Mouse (Mus musculus): ENCODE measurements at regions not wholly inside any gene's neighbourhood (a gene's known extent, or its start where the extent isn't known, plus 50 kb on each side); places are given as distances from the start of the nearest gene placed in this dataset.

DNA sequence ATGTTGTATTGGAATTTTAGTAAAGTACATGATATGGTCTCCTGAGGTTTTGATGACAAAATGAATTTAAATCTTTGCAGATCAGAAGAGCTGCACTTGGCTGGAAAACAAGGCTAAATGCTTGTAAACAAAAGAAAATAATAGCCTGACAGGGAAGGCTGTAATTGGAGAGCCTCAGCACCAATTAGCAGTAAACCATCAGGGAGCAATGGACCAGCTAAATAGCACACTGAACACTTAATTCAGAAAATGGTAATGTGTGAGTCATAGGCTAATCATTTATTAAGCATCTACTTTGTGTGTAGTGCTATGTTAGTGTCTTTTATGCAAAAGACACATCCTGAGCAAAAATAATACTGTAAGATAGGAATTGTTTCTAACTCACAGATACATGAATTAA lies 152.0 kb upstream of the Tbx18 start:
- no peak for TF ChIP-seq CTCF (IDR thresholded peaks at IDR 0.05; ENCODE audit: borderline replicate concordance, extremely low read depth, insufficient read depth, insufficient read length)
- no peak for TF ChIP-seq POLR2A (IDR thresholded peaks at IDR 0.05; ENCODE audit: borderline replicate concordance, extremely low read depth, insufficient read depth, insufficient read length, poor library complexity, severe bottlenecking)
- peak; percentile 88 for DNase-seq (ENCODE audit: low read depth)

DNA sequence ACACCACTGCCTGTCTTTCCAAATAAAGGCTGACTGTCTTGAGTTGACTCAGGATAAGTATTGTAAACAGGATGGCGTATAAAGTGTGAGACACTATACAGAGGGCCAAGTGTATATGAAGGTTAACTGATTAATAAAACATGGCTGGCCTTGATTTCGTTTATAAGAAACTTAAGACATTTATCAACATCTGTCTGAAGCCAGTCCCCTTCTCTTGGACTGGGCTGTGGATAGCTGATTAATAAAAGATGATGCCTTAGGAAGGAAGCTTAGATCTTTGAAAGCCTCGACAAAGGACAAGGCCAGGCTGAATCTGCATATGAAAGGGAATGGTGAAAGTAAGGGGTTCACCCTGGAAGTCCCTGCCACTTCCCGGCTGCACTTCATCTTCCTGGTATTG lies 163.0 kb upstream of the Tbx18 start:
- peak; percentile 66 for DNase-seq (ENCODE audit: low read depth)
- no peak for TF ChIP-seq CTCF (IDR thresholded peaks at IDR 0.05; ENCODE audit: borderline replicate concordance, extremely low read depth, insufficient read depth, insufficient read length)
- no peak for TF ChIP-seq POLR2A (IDR thresholded peaks at IDR 0.05; ENCODE audit: borderline replicate concordance, extremely low read depth, insufficient read depth, insufficient read length, poor library complexity, severe bottlenecking)

DNA sequence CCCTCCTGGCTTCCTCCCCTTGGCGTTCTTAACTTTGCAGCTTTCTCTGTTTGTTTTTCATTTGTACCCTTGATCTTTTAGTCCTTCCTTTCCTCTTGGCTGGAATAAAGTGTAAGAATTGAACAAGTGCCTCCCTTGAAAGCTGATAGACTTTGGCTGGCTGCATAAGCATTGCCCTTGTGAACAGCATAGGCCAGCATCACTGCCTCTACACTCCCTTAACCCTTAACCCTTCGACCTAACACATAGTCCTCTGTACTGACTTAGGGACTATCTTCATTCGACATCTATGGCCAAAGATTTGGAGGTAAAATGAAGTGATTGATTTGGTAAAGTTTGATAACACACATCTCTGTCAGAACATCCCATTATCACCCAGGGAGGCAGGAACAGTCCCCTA lies 163.5 kb upstream of the Tbx18 start:
- DNase-seq (ENCODE audit: low read depth) = no peak
- no peak for TF ChIP-seq CTCF (IDR thresholded peaks at IDR 0.05; ENCODE audit: borderline replicate concordance, extremely low read depth, insufficient read depth, insufficient read length)
- no peak for TF ChIP-seq POLR2A (IDR thresholded peaks at IDR 0.05; ENCODE audit: borderline replicate concordance, extremely low read depth, insufficient read depth, insufficient read length, poor library complexity, severe bottlenecking)

GRCm38 (mm10) chr9:87895526-87895925 lies 164.5 kb upstream of the Tbx18 start:
- no peak for DNase-seq (ENCODE audit: low read depth)
- TF ChIP-seq CTCF (IDR thresholded peaks at IDR 0.05; ENCODE audit: borderline replicate concordance, extremely low read depth, insufficient read depth, insufficient read length) = no peak
- no peak for TF ChIP-seq POLR2A (IDR thresholded peaks at IDR 0.05; ENCODE audit: borderline replicate concordance, extremely low read depth, insufficient read depth, insufficient read length, poor library complexity, severe bottlenecking)

DNA sequence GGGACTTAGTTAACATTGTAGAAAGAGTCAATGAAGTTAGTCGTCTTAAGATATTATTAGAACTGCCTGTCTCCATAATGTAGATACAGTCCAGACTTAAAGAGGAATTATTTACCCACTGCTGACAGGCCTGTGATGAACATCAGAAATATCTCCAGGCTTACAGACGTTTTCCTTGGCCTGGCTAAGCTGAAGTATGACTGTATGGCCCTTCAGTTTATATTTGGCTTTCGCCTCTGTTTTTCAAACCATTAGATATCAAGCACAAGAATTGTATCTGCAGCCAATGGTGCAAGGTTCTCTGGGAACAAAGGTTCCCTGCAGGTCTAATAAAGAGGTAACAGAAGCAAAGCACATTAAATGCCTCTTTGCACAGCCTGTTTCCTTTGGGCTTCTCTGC lies 166.3 kb upstream of the Tbx18 start:
- no peak for DNase-seq (ENCODE audit: low read depth)
- no peak for TF ChIP-seq CTCF (IDR thresholded peaks at IDR 0.05; ENCODE audit: borderline replicate concordance, extremely low read depth, insufficient read depth, insufficient read length)
- no peak for TF ChIP-seq POLR2A (IDR thresholded peaks at IDR 0.05; ENCODE audit: borderline replicate concordance, extremely low read depth, insufficient read depth, insufficient read length, poor library complexity, severe bottlenecking)

DNA sequence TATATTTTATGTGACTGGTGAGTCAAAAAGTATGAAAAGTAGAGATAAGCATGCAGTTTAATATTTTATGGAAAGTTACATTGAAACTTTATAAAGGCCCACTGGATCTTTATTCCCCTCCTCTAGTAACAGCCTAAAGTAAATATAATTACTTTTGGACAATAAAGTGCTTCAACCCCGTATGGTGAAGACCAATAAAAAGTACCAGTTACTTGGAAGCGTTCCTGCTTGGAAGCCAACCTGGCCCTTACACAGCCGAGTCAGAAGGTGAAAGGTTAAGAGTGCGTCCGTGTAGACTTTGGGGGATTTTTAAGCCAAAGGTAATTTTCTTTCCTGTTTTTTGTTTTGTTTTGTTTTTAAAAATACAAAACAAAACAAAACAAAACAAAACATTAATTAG lies 168.3 kb upstream of the Tbx18 start:
- DNase-seq (ENCODE audit: low read depth) = no peak
- TF ChIP-seq CTCF (IDR thresholded peaks at IDR 0.05; ENCODE audit: borderline replicate concordance, extremely low read depth, insufficient read depth, insufficient read length) (no peak), POLR2A (IDR thresholded peaks at IDR 0.05; ENCODE audit: borderline replicate concordance, extremely low read depth, insufficient read depth, insufficient read length, poor library complexity, severe bottlenecking) (no peak)

- DNase-seq (ENCODE audit: low read depth) = no peak
- TF ChIP-seq POLR2A (IDR thresholded peaks at IDR 0.05; ENCODE audit: borderline replicate concordance, extremely low read depth, insufficient read depth, insufficient read length, poor library complexity, severe bottlenecking) (no peak), CTCF (IDR thresholded peaks at IDR 0.05; ENCODE audit: borderline replicate concordance, extremely low read depth, insufficient read depth, insufficient read length) (no peak)
Observed at GRCm38 (mm10) chr9:87899800-87900199, 168.7 kb upstream of the Tbx18 start.

GRCm38 (mm10) chr9:87921291-87921690 lies 190.2 kb upstream of the Tbx18 start:
- TF ChIP-seq CTCF (IDR thresholded peaks at IDR 0.05; ENCODE audit: borderline replicate concordance, extremely low read depth, insufficient read depth, insufficient read length) (no peak), POLR2A (IDR thresholded peaks at IDR 0.05; ENCODE audit: borderline replicate concordance, extremely low read depth, insufficient read depth, insufficient read length, poor library complexity, severe bottlenecking) (no peak)

GRCm38 (mm10) chr9:87925151-87925550 lies 194.1 kb upstream of the Tbx18 start:
- no peak for DNase-seq (ENCODE audit: low read depth)
- TF ChIP-seq CTCF (IDR thresholded peaks at IDR 0.05; ENCODE audit: borderline replicate concordance, extremely low read depth, insufficient read depth, insufficient read length) = no peak

More at GRCm38 (mm10) chr9:87921291-87921690, 190.2 kb upstream of the Tbx18 start:
- DNase-seq (ENCODE audit: low read depth) = no peak

DNA sequence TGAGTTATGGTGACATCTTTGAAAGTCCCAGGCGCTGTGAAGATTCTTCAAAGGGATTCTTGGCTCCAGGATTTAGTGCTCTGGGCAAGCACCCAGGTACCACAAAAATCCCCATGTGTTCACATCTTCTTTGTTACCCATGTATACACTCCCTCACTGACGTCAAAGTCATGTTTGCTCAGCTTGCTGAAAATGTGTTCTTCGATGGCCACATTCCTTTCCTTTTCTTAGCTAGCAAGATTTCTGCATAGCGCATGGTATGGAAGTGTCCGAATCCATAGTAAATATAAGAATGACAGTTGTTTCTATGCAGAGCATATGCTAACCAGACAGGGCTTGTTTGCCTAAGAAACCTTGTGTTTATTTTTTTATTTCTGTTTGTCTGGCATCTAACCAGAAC lies 202.2 kb upstream of the Tbx18 start:
- TF ChIP-seq POLR2A (IDR thresholded peaks at IDR 0.05; ENCODE audit: borderline replicate concordance, extremely low read depth, insufficient read depth, insufficient read length, poor library complexity, severe bottlenecking) (no peak), CTCF (IDR thresholded peaks at IDR 0.05; ENCODE audit: borderline replicate concordance, extremely low read depth, insufficient read depth, insufficient read length) (no peak)

GRCm38 (mm10) chr9:87952426-87952825 lies 221.4 kb upstream of the Tbx18 start:
- TF ChIP-seq CTCF (IDR thresholded peaks at IDR 0.05; ENCODE audit: borderline replicate concordance, extremely low read depth, insufficient read depth, insufficient read length) (no peak), POLR2A (IDR thresholded peaks at IDR 0.05; ENCODE audit: borderline replicate concordance, extremely low read depth, insufficient read depth, insufficient read length, poor library complexity, severe bottlenecking) (no peak)
- no peak for DNase-seq (ENCODE audit: low read depth)

More for the DNA sequence above, 202.2 kb upstream of the Tbx18 start:
- no peak for DNase-seq (ENCODE audit: low read depth)

GRCm38 (mm10) chr9:87954941-87955340 lies 223.9 kb upstream of the Tbx18 start:
- no peak for DNase-seq (ENCODE audit: low read depth)
- TF ChIP-seq CTCF (IDR thresholded peaks at IDR 0.05; ENCODE audit: borderline replicate concordance, extremely low read depth, insufficient read depth, insufficient read length) (no peak), POLR2A (IDR thresholded peaks at IDR 0.05; ENCODE audit: borderline replicate concordance, extremely low read depth, insufficient read depth, insufficient read length, poor library complexity, severe bottlenecking) (no peak)

DNA sequence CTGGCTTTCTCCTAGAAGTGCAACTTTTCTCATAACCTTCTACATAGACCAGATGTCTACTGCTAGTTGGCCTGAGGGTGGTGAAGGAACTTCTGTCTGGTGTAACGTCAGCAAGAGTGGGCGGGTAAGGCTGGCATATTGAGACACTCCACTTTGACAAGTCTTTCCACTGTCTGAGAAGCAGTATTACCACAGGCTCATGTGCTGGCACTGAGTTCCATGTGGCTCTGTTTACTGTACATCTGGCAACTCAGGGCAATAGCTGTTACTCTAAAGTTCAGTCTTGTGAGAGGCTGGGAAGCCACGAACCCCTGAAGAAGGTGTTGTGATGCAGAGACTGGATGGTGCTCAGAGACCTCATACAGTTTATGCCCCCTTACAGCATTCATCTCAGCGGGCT lies 230.7 kb upstream of the Tbx18 start:
- no peak for DNase-seq (ENCODE audit: low read depth)

More for the DNA sequence above, 230.7 kb upstream of the Tbx18 start:
- TF ChIP-seq POLR2A (IDR thresholded peaks at IDR 0.05; ENCODE audit: borderline replicate concordance, extremely low read depth, insufficient read depth, insufficient read length, poor library complexity, severe bottlenecking) = no peak
- TF ChIP-seq CTCF (IDR thresholded peaks at IDR 0.05; ENCODE audit: borderline replicate concordance, extremely low read depth, insufficient read depth, insufficient read length) = no peak
